Mouse (Mus musculus) G1E (cell line): ENCODE data around the gene Arhgap33.

Experiments
- CTCF ChIP-seq: IDR thresholded peaks from 2 replicates; pipeline ENCODE4 v1.5.1; 2012; ENCODE audit warnings: low read depth, low read length, inconsistent platforms, mixed read lengths
- GATA1 ChIP-seq: IDR thresholded peaks from 2 replicates; pipeline ENCODE4 v1.6.1; 2012; ENCODE audit warnings: borderline replicate concordance, low read length, inconsistent platforms, mixed read lengths

GRCm38 (mm10) chr7:30490251-30490956 lies 44.5 kb downstream of the Arhgap33 start:
- TF ChIP-seq GATA1: no peak
- TF ChIP-seq CTCF: peak; percentile 67
